Mouse (Mus musculus) midbrain, postnatal 0 days (tissue): ENCODE measurements around the gene Tagln2. TPM values are rescaled to one million over a fixed set of nuclear protein-coding genes. Genes with fewer than 3 reads are reported as not detected.

ENCODE experiments used
- ATAC-seq: fragments of 200-750 bp; cut with Nextera tagmentation; 2 replicates; pipeline ENCODE4 v1.8.0; 2017; ENCODE audit warnings: moderate number of reproducible peaks, mild to moderate bottlenecking, moderate TSS enrichment, moderate library complexity; ENCODE audit not compliant: low FRiP score
- DNase-seq: peaks from one replicate; pipeline ENCODE4 v3.0.0-alpha.2; 2015; ENCODE audit warnings: low spot score
- H3K27ac ChIP-seq: fragments of 300-500 bp; sonication (generic); 2 replicates; pipeline ENCODE4 v1.5.1; 2014; ENCODE audit warnings: low read depth, mild to moderate bottlenecking, low read length, mixed read lengths
- H3K27me3 ChIP-seq: fragments of 300-500 bp; sonication (generic); 2 replicates; pipeline ENCODE4 v1.6.1; 2014; ENCODE audit warnings: low read length, control low read depth, mixed read lengths; ENCODE audit not compliant: insufficient read depth
- H3K36me3 ChIP-seq: fragments of 300-500 bp; sonication (generic); 2 replicates; pipeline ENCODE4 v1.6.1; 2014; ENCODE audit warnings: low read length, control low read depth, mixed read lengths; ENCODE audit not compliant: insufficient read depth
- H3K4me1 ChIP-seq: fragments of 300-500 bp; sonication (generic); 2 replicates; pipeline ENCODE4 v1.6.1; 2014; ENCODE audit warnings: mild to moderate bottlenecking, control low read depth, antibody characterized with exemption, low read length, mixed read lengths; ENCODE audit not compliant: insufficient read depth
- H3K4me2 ChIP-seq: fragments of 300-500 bp; sonication (generic); 2 replicates; pipeline ENCODE4 v1.6.1; 2014; ENCODE audit warnings: low read depth, mild to moderate bottlenecking, low read length, mixed read lengths; ENCODE audit not compliant: poor library complexity, severe bottlenecking
- H3K4me3 ChIP-seq: fragments of 300-500 bp; sonication (generic); 2 replicates; pipeline ENCODE4 v1.5.1; 2014; ENCODE audit warnings: low read depth, mild to moderate bottlenecking, low read length, moderate library complexity
- H3K9ac ChIP-seq: fragments of 300-500 bp; sonication (generic); replicated peaks from 2 replicates; pipeline ENCODE4 v1.6.1; 2014; ENCODE audit warnings: mild to moderate bottlenecking, low read length, moderate library complexity, mixed read lengths; ENCODE audit not compliant: poor library complexity, severe bottlenecking
- H3K9me3 ChIP-seq: fragments of 300-500 bp; sonication (generic); 2 replicates; pipeline ENCODE4 v1.6.1; 2016; ENCODE audit warnings: low read length, control low read depth
- CTCF ChIP-seq: IDR thresholded peaks from 2 replicates; pipeline ENCODE4 v1.5.1; 2016; ENCODE audit warnings: antibody characterized with exemption, mild to moderate bottlenecking
- WGBS: fragments of 180-500 bp; shearing (Covaris S2); extraction: QIAGEN DNeasy Blood & Tissue Kit; methylation state at CpG from one replicate; pipeline ENCODE4 v1.1.7; 2014; 5-methylcytosine and 5-hydroxymethylcytosine counted together
- polyA plus RNA-seq: library from polyadenylated mRNA; unstranded; fragments of >200 nt; fragmentation: Nextera tagmentation; extraction: Ambion mirVana; gene quantifications from 2 replicates; pipeline ENCODE4 v1.2.1, GENCODE M21; 2015
- total RNA-seq: library from RNA; depleted of rRNA; stranded (reverse); fragments of >200 nt; gene quantifications from 2 replicates; pipeline ENCODE4 v1.2.3, GENCODE M21; 2014; rRNA removed

Gene Tagln2
- total and polyA plus RNA-seq, 2 experiments from 2014 or later = 36.7 to 41.6 TPM

DNA sequence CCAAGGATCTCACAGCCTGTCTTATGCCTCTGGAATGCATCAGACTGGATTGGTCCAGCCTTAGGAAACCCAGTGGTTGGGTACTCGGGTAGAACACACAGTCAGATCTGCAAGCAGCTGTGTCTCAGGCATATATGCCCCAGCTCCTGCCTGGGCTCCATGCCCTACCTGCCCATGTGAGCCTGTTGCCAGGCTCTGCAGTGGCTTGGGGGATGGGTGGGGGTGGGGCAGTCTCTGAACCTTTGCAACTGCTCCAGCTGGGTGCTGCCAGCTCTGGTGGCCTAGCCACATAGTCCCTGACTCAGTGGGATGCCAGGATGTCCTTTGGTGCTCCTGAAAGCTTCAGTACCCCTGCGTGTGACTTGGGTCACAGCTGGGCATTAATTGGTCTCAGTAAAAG lies 49.5 kb downstream of the Tagln2 start:
- peaks cover 4% of the 10 kb centered on the region; the same call in 1 of the 2 replicates for H3K4me1 ChIP-seq
- no peak for TF ChIP-seq CTCF
- H3K4me2 ChIP-seq = peak overlapping the region; percentile 64
- H3K27ac ChIP-seq = no peak overlapping the region
- H3K4me3 ChIP-seq = no peak overlapping the region
- no peak for ATAC-seq
- no peaks in the 10 kb centered on the region for H3K9me3 ChIP-seq
- H3K9ac ChIP-seq = 0 out of 2 replicates have a peak overlapping the region, but pooled peaks have one; percentile 55
- no peak for DNase-seq
- H3K36me3 ChIP-seq = no peaks in the 10 kb centered on the region
- WGBS = 19% methylated on average over 2 of the region's 2 CpGs
- H3K27me3 ChIP-seq = no peaks in the 10 kb centered on the region

DNA sequence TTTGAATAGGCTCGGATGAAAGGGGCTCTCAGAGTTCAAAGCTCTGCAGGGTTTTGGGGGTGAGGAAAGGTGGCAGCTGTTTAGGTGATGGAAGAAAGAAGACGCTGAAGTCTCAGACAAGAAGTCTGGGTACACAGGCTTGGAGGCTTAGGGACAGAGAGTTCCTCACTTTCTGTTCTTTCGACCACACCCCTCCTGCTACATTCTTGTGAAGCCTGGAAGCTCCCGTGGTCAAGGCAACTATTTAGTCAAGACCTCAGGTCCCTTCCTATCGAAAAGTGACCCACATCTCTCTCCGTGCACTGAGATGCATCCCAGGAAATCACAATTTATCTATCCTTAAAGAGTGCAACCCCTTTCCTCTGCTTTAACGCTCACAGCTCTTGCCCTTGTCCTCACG lies 49.9 kb downstream of the Tagln2 start:
- H3K4me1 ChIP-seq = peaks cover 4% of the 10 kb centered on the region; the same call in 1 of the 2 replicates
- peak overlapping the region; percentile 55 for H3K9ac ChIP-seq
- no peaks in the 10 kb centered on the region for H3K36me3 ChIP-seq
- H3K4me2 ChIP-seq = peak overlapping the region; percentile 64
- DNase-seq (no peak), ATAC-seq (no peak)
- 8% methylated on average over 8 of the region's 8 CpGs for WGBS
- peak overlapping the region; percentile 40 for H3K4me3 ChIP-seq
- no peak for TF ChIP-seq CTCF
- peak overlapping the region; percentile 59 for H3K27ac ChIP-seq
- H3K9me3 ChIP-seq = no peaks in the 10 kb centered on the region
- no peaks in the 10 kb centered on the region for H3K27me3 ChIP-seq

DNA sequence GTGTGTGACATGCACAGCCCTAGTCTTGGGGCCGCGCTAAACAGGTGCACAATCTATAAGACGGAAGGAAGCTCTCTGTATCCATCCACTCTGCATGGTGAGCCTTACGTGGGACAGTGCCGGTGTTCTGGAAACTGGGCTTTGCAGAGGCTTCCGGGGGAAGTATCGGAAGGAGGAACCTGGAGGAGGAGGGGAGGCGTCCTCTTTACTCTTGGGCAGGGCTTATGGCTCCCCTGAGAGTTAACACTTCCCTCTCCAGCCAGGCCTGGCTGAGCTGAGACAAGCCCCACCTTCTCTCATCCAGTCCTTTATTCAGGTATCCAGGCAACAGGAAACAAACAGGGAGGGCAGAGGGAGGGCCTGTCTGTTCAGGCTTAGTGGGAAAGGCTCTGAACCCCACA lies 50.7 kb downstream of the Tagln2 start:
- TF ChIP-seq CTCF = no peak; the same call in 1 of the 2 replicates
- ATAC-seq (peak; percentile 87), DNase-seq (peak; percentile 80)
- Histone ChIP-seq H3K27me3 (no peaks in the 10 kb centered on the region), H3K9ac (peak overlapping the region; percentile 55), H3K36me3 (no peaks in the 10 kb centered on the region), H3K4me1 (peaks cover 4% of the 10 kb centered on the region; the same call in 1 of the 2 replicates), H3K9me3 (no peaks in the 10 kb centered on the region), H3K4me3 (peak overlapping the region; percentile 40), H3K27ac (peak overlapping the region; percentile 59; the same call in 1 of the 2 replicates), H3K4me2 (peak overlapping the region; percentile 64)
- 2% methylated on average over 8 of the region's 8 CpGs for WGBS

DNA sequence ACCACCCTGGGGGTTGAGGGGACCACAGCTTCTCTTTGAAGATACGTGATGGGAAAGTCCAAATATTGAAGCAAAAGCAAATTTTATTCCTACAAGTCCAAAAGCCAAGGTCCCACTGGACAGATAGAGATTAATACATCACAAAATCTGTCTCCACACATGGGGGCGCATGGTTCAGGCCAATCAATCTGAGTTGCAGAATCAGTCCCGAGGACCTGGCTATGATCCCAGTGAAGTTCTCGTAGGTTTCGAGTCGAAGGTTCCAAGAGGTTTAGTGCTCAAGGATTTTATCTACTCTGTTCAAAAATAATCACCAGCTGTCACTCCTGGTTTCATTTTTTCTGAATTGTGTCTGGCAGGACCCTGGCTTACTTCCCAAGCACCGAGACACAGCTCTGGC lies 51.2 kb downstream of the Tagln2 start:
- no peaks in the 10 kb centered on the region for H3K9me3 ChIP-seq
- no peak for TF ChIP-seq CTCF
- no peaks in the 10 kb centered on the region for H3K36me3 ChIP-seq
- ATAC-seq (no peak), DNase-seq (peak; percentile 19)
- no peaks in the 10 kb centered on the region for H3K27me3 ChIP-seq
- H3K4me1 ChIP-seq = peaks cover 4% of the 10 kb centered on the region; the same call in 1 of the 2 replicates
- peak overlapping the region; percentile 40 for H3K4me3 ChIP-seq
- peak overlapping the region; percentile 38; the same call in 1 of the 2 replicates for H3K27ac ChIP-seq
- peak overlapping the region; percentile 64 for H3K4me2 ChIP-seq
- WGBS = 27% methylated on average over 7 of the region's 7 CpGs
- H3K9ac ChIP-seq = peak overlapping the region; percentile 55; the same call in 1 of the 2 replicates

DNA sequence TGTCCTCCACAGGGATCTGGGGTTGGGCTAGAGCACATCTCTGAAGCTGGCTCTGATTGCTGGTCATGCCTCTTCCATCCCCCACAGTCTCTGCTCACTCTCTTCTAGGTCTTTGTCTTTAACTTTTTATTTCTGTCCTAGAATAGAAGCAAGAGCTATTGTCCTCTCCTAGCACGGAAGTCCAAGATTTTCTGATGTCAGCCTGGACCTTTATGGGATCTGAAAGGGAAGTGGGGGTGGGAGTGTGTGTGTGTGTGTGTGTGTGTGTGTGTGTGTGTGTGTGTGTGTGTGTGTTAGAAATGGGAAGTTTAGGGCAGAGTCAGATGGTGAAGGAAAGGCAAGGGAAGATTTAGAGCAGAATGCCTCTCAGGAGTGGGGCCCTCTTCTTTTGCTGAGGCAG lies 52.8 kb downstream of the Tagln2 start:
- no peaks in the 10 kb centered on the region for H3K9me3 ChIP-seq
- ATAC-seq = no peak
- no peak overlapping the region for H3K27ac ChIP-seq
- H3K27me3 ChIP-seq = no peaks in the 10 kb centered on the region
- no peak overlapping the region for H3K4me3 ChIP-seq
- DNase-seq = no peak
- no peak overlapping the region for H3K9ac ChIP-seq
- no peaks in the 10 kb centered on the region for H3K36me3 ChIP-seq
- H3K4me2 ChIP-seq = no peak overlapping the region
- peaks cover 4% of the 10 kb centered on the region; the same call in 1 of the 2 replicates for H3K4me1 ChIP-seq
- no peak for TF ChIP-seq CTCF
- WGBS = 47% methylated on average over 1 of the region's 1 CpGs

DNA sequence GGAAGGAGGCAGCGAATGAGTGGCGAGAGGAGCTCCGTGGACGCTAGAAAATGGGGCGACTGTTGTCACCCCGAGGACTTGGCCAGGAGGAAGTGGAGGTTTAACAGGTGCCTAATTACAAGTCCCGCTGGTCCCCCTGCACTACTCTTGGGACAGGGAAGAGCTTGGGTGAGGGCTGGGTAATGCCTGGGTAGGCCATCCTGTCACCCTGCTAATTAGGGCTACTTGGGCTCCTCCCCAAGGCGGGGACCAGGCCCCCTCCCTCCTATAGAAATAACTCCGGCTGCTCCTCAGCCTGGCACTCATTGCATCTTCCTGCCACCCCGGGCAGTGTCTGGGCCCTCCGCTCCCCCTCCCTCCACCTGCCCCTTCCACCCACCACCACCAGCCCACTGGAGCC lies 55.8 kb downstream of the Tagln2 start, which contains the start of gene Vsig8:
Vsig8 (plus strand) TSS at position 301 of the 400 bp plus-strand sequence.
- Histone ChIP-seq H3K4me3 (no peak within 1 kb of the TSS), H3K27me3 (no peaks in the 10 kb centered on the region), H3K27ac (no peak within 1 kb of the TSS), H3K4me2 (no peak within 1 kb of the TSS), H3K9me3 (no peaks in the 10 kb centered on the region), H3K4me1 (0 out of 2 replicates have a peak, but pooled peaks cover 3% of the 10 kb centered on the region), H3K9ac (no peak within 1 kb of the TSS), H3K36me3 (no peaks in the 10 kb centered on the region)
- WGBS = 84% methylated on average over 11 of the region's 11 CpGs
- no peak for TF ChIP-seq CTCF
- DNase-seq (no peak), ATAC-seq (no peak)

Other genes with a start within 250 kb of the Tagln2 start
- gene Atp1a4, start 241.6 kb upstream of the Tagln2 start, total RNA-seq = 0.05 and 0.14 TPM in 2 replicates
- 0.05 TPM in 1 of 2 replicates, not detected in the other for gene Atp1a4, start 241.6 kb upstream of the Tagln2 start, polyA plus RNA-seq
- gene Igsf8, start 238.4 kb upstream of the Tagln2 start, total RNA-seq = 114 and 115 TPM in 2 replicates
- gene Igsf8, start 238.4 kb upstream of the Tagln2 start, polyA plus RNA-seq = 79.6 and 88.8 TPM in 2 replicates
- gene Atp1a2, start 202.0 kb upstream of the Tagln2 start, total RNA-seq = 398 and 409 TPM in 2 replicates
- 94.4 and 100 TPM in 2 replicates for gene Atp1a2, start 202.0 kb upstream of the Tagln2 start, polyA plus RNA-seq
- 13.9 and 14.1 TPM in 2 replicates for gene Kcnj9, start 170.7 kb upstream of the Tagln2 start, total RNA-seq
- gene Kcnj9, start 170.7 kb upstream of the Tagln2 start, polyA plus RNA-seq = 5.8 and 6.7 TPM in 2 replicates
- 6.1 and 6.6 TPM in 2 replicates for gene Kcnj10, start 158.8 kb upstream of the Tagln2 start, total RNA-seq
- gene Kcnj10, start 158.8 kb upstream of the Tagln2 start, polyA plus RNA-seq = 3.6 and 3.9 TPM in 2 replicates
- 11.5 and 16.4 TPM in 2 replicates for gene Pigm, start 123.5 kb upstream of the Tagln2 start, total RNA-seq
- gene Pigm, start 123.5 kb upstream of the Tagln2 start, polyA plus RNA-seq = 2.2 and 2.6 TPM in 2 replicates
- 0.19 and 0.38 TPM in 2 replicates for gene Slamf9, start 24.7 kb upstream of the Tagln2 start, total RNA-seq
- gene Slamf9, start 24.7 kb upstream of the Tagln2 start, polyA plus RNA-seq = 0.20 and 0.29 TPM in 2 replicates
- gene Igsf9, start 18.3 kb upstream of the Tagln2 start, total RNA-seq = 40.6 and 53.9 TPM in 2 replicates
- gene Igsf9, start 18.3 kb upstream of the Tagln2 start, polyA plus RNA-seq = 25.0 and 29.0 TPM in 2 replicates
- 3.1 and 6.3 TPM in 2 replicates for gene Cfap45, start 20.8 kb downstream of the Tagln2 start, total RNA-seq
- gene Cfap45, start 20.8 kb downstream of the Tagln2 start, polyA plus RNA-seq = 3.9 and 5.4 TPM in 2 replicates
- 0.11 and 2.3 TPM in 2 replicates for gene Vsig8, start 55.9 kb downstream of the Tagln2 start, total RNA-seq
- gene Vsig8, start 55.9 kb downstream of the Tagln2 start, polyA plus RNA-seq = 1.3 and 2.5 TPM in 2 replicates
- not detected in 2 replicates for gene Slamf8, start 90.5 kb downstream of the Tagln2 start, total RNA-seq
- gene Slamf8, start 90.5 kb downstream of the Tagln2 start, polyA plus RNA-seq = not detected in 2 replicates
- 0.16 TPM in 1 of 2 replicates, not detected in the other for gene Fcrl6, start 102.5 kb downstream of the Tagln2 start, total RNA-seq
- 0.10 and 0.11 TPM in 2 replicates for gene Fcrl6, start 102.5 kb downstream of the Tagln2 start, polyA plus RNA-seq
- gene Dusp23, start 132.9 kb downstream of the Tagln2 start, total RNA-seq = 1.8 and 3.3 TPM in 2 replicates
- 7.2 and 8.3 TPM in 2 replicates for gene Dusp23, start 132.9 kb downstream of the Tagln2 start, polyA plus RNA-seq
- not detected in 2 replicates for gene Crp, start 198.0 kb downstream of the Tagln2 start, total RNA-seq
- gene Crp, start 198.0 kb downstream of the Tagln2 start, polyA plus RNA-seq = not detected in 2 replicates